24 mouse cellular contexts compared by ENCODE assay signal in genomic region chr4:119266606-119267005, GRCm38 (mm10). TPM values are rescaled to one million over a fixed set of nuclear protein-coding genes. Genes with fewer than 3 reads are reported as not detected.
DNase-seq lines count a peak whose midpoint lies in the region; ATAC-seq and TF ChIP-seq lines count a peak whose summit lies in the region.
"Had no signal": no experiment of that assay in that cellular context is flagged by ENCODE, and none has a peak within 500 bp of the region (broad histone marks: within the 10 kb centered on the region; RNA-seq: fewer than 3 reads in every experiment).

No protein-coding gene starts in this region.

- no peak for DNase-seq in gastrocnemius, adult 2 months
- DNase-seq in gastrocnemius, adult 8-10 months (ENCODE audit: low spot score in 2 of 2), result no peak
- DNase-seq in kidney, postnatal 14 days, result no peak
- DNase-seq in CH12.LX (ENCODE audit: extremely low read depth) (no peak), MEL (ENCODE audit: low read depth, low spot score) (no peak)
- DNase-seq in lung, adult 2 months, result no peak
- no peak for DNase-seq in thymus, postnatal 14 days
- DNase-seq: adrenal gland, adult 2 months; adrenal gland, postnatal 10 days; adrenal gland, postnatal 25 days; cerebellum, adult 11-12 months; cerebellum, adult 2 months; cerebellum, adult 9-10 months; cerebellum, postnatal 10 days; cerebellum, postnatal 25 days; forebrain, postnatal 0 days had no signal

- 64% methylated on average over 13 of the region's 13 CpGs for WGBS in kidney, embryonic 16.5 days
- 55% methylated on average over 13 of the region's 13 CpGs for WGBS in lung, adult 2 months

- H3K4me3 ChIP-seq in gastrocnemius, adult 2 months, result no peak overlapping the region
- no peak overlapping the region for H3K4me3 ChIP-seq in kidney, embryonic 16.5 days (ENCODE audit: low read length)
- no peak overlapping the region for H3K4me3 ChIP-seq in CH12.LX (replicated peaks in 1 of 3; ENCODE audit: low read depth in 2 of 3, low read length in 2 of 3, poor library complexity in 1 of 3)
- no peak overlapping the region for H3K4me3 ChIP-seq in MEL (ENCODE audit: control insufficient read depth in 1 of 2, insufficient read depth in 1 of 2, low read depth in 2 of 2, low read length in 2 of 2)
- no peak overlapping the region for H3K4me3 ChIP-seq in lung, adult 2 months (replicated peaks; ENCODE audit: extremely low read depth, low read depth, low read length)
- H3K4me3 ChIP-seq: embryonic facial prominence, embryonic 10.5 days; embryonic facial prominence, embryonic 12.5 days; forebrain, embryonic 12.5 days; forebrain, embryonic 15.5 days had no signal

- no peak for TF ChIP-seq CTCF in gastrocnemius, adult 2 months (IDR thresholded peaks at IDR 0.05)
- TF ChIP-seq CTCF in CH12.LX (conservative IDR thresholded peaks at IDR 0.05 in 1 of 2, IDR thresholded peaks at IDR 0.05 in 1 of 2; ENCODE audit: low read depth in 2 of 2, low read length in 2 of 2) (no peak), MEL (IDR thresholded peaks at IDR 0.05 in 2 of 3, conservative IDR thresholded peaks at IDR 0.05 in 1 of 3; ENCODE audit: control insufficient read depth in 1 of 3, insufficient read depth in 1 of 3, low read depth in 2 of 3, low read length in 3 of 3, poor library complexity in 1 of 3, severe bottlenecking in 1 of 3) (no peak)
- no peak for TF ChIP-seq CTCF in lung, adult 2 months (IDR thresholded peaks at IDR 0.05; ENCODE audit: insufficient read depth, low read length)

- 0 out of 2 replicates have a peak, but pooled peaks cover 3% of the 10 kb centered on the region for H3K4me1 ChIP-seq in kidney, embryonic 16.5 days (ENCODE audit: insufficient read depth, low read length)
- H3K4me1 ChIP-seq in CH12.LX (ENCODE audit: control insufficient read depth in 1 of 2, insufficient read depth in 2 of 2) (no peaks in the 10 kb centered on the region), MEL (ENCODE audit: control insufficient read depth in 1 of 2, insufficient read depth in 2 of 2, low read length in 2 of 2) (no peaks in the 10 kb centered on the region)
- H3K4me1 ChIP-seq in lung, adult 2 months (ENCODE audit: control insufficient read depth, insufficient read depth, low read length), result peaks cover 3% of the 10 kb centered on the region
- H3K4me1 ChIP-seq: embryonic facial prominence, embryonic 10.5 days; embryonic facial prominence, embryonic 12.5 days; forebrain, embryonic 12.5 days; forebrain, embryonic 15.5 days had no signal

- dilution Hi-C loops in CH12.LX (cut with MboI; ENCODE audit: extremely low pct_ligation_motif_present, extremely low pct_unique_long_range_greater_than_20kb, low sequenced_read_pairs), result no loop called here

- H3K9me3 ChIP-seq in kidney, embryonic 16.5 days (ENCODE audit: low read length), result no peaks in the 10 kb centered on the region
- H3K9me3 ChIP-seq in CH12.LX (replicated peaks; ENCODE audit: low read length), result no peaks in the 10 kb centered on the region
- H3K9me3 ChIP-seq in MEL (replicated peaks; ENCODE audit: insufficient read depth, low read length), result no peaks in the 10 kb centered on the region
- H3K9me3 ChIP-seq: embryonic facial prominence, embryonic 10.5 days; embryonic facial prominence, embryonic 12.5 days; forebrain, embryonic 12.5 days; forebrain, embryonic 15.5 days; G1E had no signal

- H3K79me2 ChIP-seq in CH12.LX (replicated peaks; ENCODE audit: control insufficient read depth, extremely low read depth, insufficient read depth, poor library complexity, severe bottlenecking) (no peaks in the 10 kb centered on the region), MEL (ENCODE audit: control insufficient read depth, insufficient read depth, low read length, poor library complexity) (no peaks in the 10 kb centered on the region)

- intact Hi-C loops in gastrocnemius, adult 2 months (cut with DNase I), result no loop called here

- no peak for TF ChIP-seq RAD21 in CH12.LX (IDR thresholded peaks at IDR 0.05; ENCODE audit: low read depth, low read length)
- no peak for TF ChIP-seq RAD21 in MEL (IDR thresholded peaks at IDR 0.05; ENCODE audit: low read depth, low read length)

- no peaks in the 10 kb centered on the region for H3K27me3 ChIP-seq in kidney, embryonic 16.5 days (ENCODE audit: insufficient read depth, low read length)
- H3K27me3 ChIP-seq in CH12.LX (replicated peaks) (no peaks in the 10 kb centered on the region), MEL (ENCODE audit: control insufficient read depth in 1 of 2, insufficient read depth in 2 of 2, low read length in 2 of 2) (no peaks in the 10 kb centered on the region)
- H3K27me3 ChIP-seq: embryonic facial prominence, embryonic 12.5 days; forebrain, embryonic 12.5 days; forebrain, embryonic 15.5 days had no signal

- no peak overlapping the region for H3K9ac ChIP-seq in kidney, embryonic 16.5 days (replicated peaks; ENCODE audit: low read length)
- H3K9ac ChIP-seq in CH12.LX (ENCODE audit: insufficient read depth, low read depth), result no peak overlapping the region
- H3K9ac ChIP-seq in MEL (ENCODE audit: control insufficient read depth, low read depth, low read length, poor library complexity, severe bottlenecking), result no peak overlapping the region
- H3K9ac ChIP-seq: embryonic facial prominence, embryonic 12.5 days; forebrain, embryonic 12.5 days; forebrain, embryonic 15.5 days; forebrain, postnatal 0 days had no signal

- H3K36me3 ChIP-seq in kidney, embryonic 16.5 days (ENCODE audit: insufficient read depth, low read length), result peaks cover 17% of the 10 kb centered on the region
- H3K36me3 ChIP-seq in CH12.LX (replicated peaks in 1 of 2; ENCODE audit: control insufficient read depth in 1 of 2, insufficient read depth in 1 of 2, low read length in 1 of 2) (peaks cover 10 to 24% of the 10 kb centered on the region in 2 experiments), MEL (ENCODE audit: control insufficient read depth in 1 of 2, insufficient read depth in 2 of 2, low read length in 2 of 2) (peaks cover 0 to 1% of the 10 kb centered on the region in 2 experiments; a peak in 1 of 4 replicates)

- no peak overlapping the region for H3K4me2 ChIP-seq in kidney, embryonic 16.5 days (replicated peaks; ENCODE audit: low read depth, low read length)
- no peak overlapping the region for H3K4me2 ChIP-seq in CH12.LX (ENCODE audit: insufficient read depth, low read depth, poor library complexity, severe bottlenecking)
- H3K4me2 ChIP-seq: embryonic facial prominence, embryonic 12.5 days; forebrain, embryonic 12.5 days; forebrain, embryonic 15.5 days had no signal

- TF ChIP-seq EP300 in CH12.LX (IDR thresholded peaks at IDR 0.05; ENCODE audit: low read length) (no peak), MEL (IDR thresholded peaks at IDR 0.05; ENCODE audit: low read depth in 1 of 2, low read length in 2 of 2) (no peak)

- ATAC-seq in kidney, embryonic 16.5 days (ENCODE audit: low FRiP score, low TSS enrichment), result no peak
- ATAC-seq: forebrain, embryonic 15.5 days; forebrain, postnatal 0 days had no signal

- in situ Hi-C loops in CH12.LX (cut with MboI; ENCODE audit: low pct_ligation_motif_present, low pct_unique_long_range_greater_than_20kb, low sequenced_read_pairs), result loop anchor here (25.0 kb wide), 1 partner anchor 396 kb away; the partner anchor contains the start of gene Guca2b

- peak overlapping the region; percentile 31; the same call in 1 of the 2 replicates for H3K27ac ChIP-seq in gastrocnemius, adult 2 months
- H3K27ac ChIP-seq in kidney, embryonic 16.5 days (ENCODE audit: low read length), result peak overlapping the region; percentile 39; the same call in 1 of the 2 replicates
- H3K27ac ChIP-seq in CH12.LX (ENCODE audit: insufficient read depth, low read depth), result no peak overlapping the region
- H3K27ac ChIP-seq in MEL (ENCODE audit: control insufficient read depth, low read depth, low read length), result no peak overlapping the region
- H3K27ac ChIP-seq: embryonic facial prominence, embryonic 10.5 days; embryonic facial prominence, embryonic 12.5 days; forebrain, embryonic 12.5 days; forebrain, embryonic 15.5 days had no signal

- TF ChIP-seq POLR2A in CH12.LX (IDR thresholded peaks at IDR 0.05; ENCODE audit: low read depth, low read length) (no peak), MEL (IDR thresholded peaks at IDR 0.05; ENCODE audit: control insufficient read depth in 1 of 2, insufficient read depth in 1 of 2, low read depth in 1 of 2, low read length in 2 of 2, poor library complexity in 1 of 2) (no peak)
- TF ChIP-seq POLR2A in lung, adult 2 months (IDR thresholded peaks at IDR 0.05; ENCODE audit: borderline replicate concordance, extremely low read depth, low read depth, low read length), result no peak

RNA-seq across cellular contexts. Expression of gene Cldn19, which starts 11.4 kb away (rescaled TPM):
- 1 to 10 TPM in 1 of 2 experiments, under 1 TPM in 1; 0.86 to 1.1 TPM for total RNA-seq in gastrocnemius, adult 2 months (2021)
- 1 to 10 TPM in 2 of 4 experiments, under 1 TPM in 2; 0.46 to 1.1 (median 0.95) TPM for total RNA-seq in gastrocnemius, adult 8-10 months (2022)
- polyA plus RNA-seq in kidney, embryonic 16.5 days (2015; fragmentation: Nextera tagmentation; extraction: Ambion mirVana), result 22.4 and 24.4 TPM in 2 replicates
- total RNA-seq in CH12.LX (2012; rRNA removed) (not detected in 2 replicates), CH12.LX (2014; rRNA removed) (not detected in 2 replicates), MEL (2012; rRNA removed) (not detected in 2 replicates)
- polyA plus RNA-seq in CH12.LX (2012; ENCODE audit: insufficient read length, low read depth) (0.08 and 0.09 TPM in 2 replicates), MEL (2012; ENCODE audit: insufficient read depth in 1 of 2, insufficient read length in 2 of 2, low read depth in 1 of 2, low replicate concordance in 2 of 2, missing spikeins in 1 of 2) (not detected)
- 1.2 TPM in 2 replicates for polyA plus RNA-seq in lung, adult 2 months (2012; rRNA removed)
- polyA plus RNA-seq: C2C12; embryonic facial prominence, embryonic 10.5 days; G1E had no signal

RNA-seq across cellular contexts. Expression of gene Ybx1, which starts 27.8 kb away (rescaled TPM):
- 100 to 1,000 TPM; 664 to 696 TPM for total RNA-seq in gastrocnemius, adult 2 months (2021)
- 100 to 1,000 TPM; 604 to 694 (median 660) TPM for total RNA-seq in gastrocnemius, adult 8-10 months (2022)
- polyA plus RNA-seq in kidney, embryonic 16.5 days (2015; fragmentation: Nextera tagmentation; extraction: Ambion mirVana), result 494 and 555 TPM in 2 replicates
- 724 and 865 TPM in 2 replicates for total RNA-seq in CH12.LX (2012; rRNA removed)
- 901 and 989 TPM in 2 replicates for total RNA-seq in CH12.LX (2014; rRNA removed)
- 2,139 and 2,246 TPM in 2 replicates for polyA plus RNA-seq in CH12.LX (2012; ENCODE audit: insufficient read length, low read depth)
- 979 and 1,115 TPM in 2 replicates for total RNA-seq in MEL (2012; rRNA removed)
- polyA plus RNA-seq in MEL (2012; ENCODE audit: insufficient read depth in 1 of 2, insufficient read length in 2 of 2, low read depth in 1 of 2, low replicate concordance in 2 of 2, missing spikeins in 1 of 2), result 1,000 to 10,000 TPM; 2,172 to 2,666 TPM
- polyA plus RNA-seq in lung, adult 2 months (2012; rRNA removed), result 158 and 195 TPM in 2 replicates

RNA-seq across cellular contexts. Expression of gene P3h1, which starts 33.9 kb away (rescaled TPM):
- 10 to 100 TPM in 1 of 2 experiments, 1 to 10 TPM in 1; 9.6 to 12.7 TPM for total RNA-seq in gastrocnemius, adult 2 months (2021)
- 10 to 100 TPM; 10.6 to 12.0 (median 11.1) TPM for total RNA-seq in gastrocnemius, adult 8-10 months (2022)
- 35.8 and 36.0 TPM in 2 replicates for polyA plus RNA-seq in kidney, embryonic 16.5 days (2015; fragmentation: Nextera tagmentation; extraction: Ambion mirVana)
- total RNA-seq in CH12.LX (2012; rRNA removed) (11.3 and 14.8 TPM in 2 replicates), CH12.LX (2014; rRNA removed) (27.1 and 29.2 TPM in 2 replicates), MEL (2012; rRNA removed) (12.9 and 15.7 TPM in 2 replicates)
- polyA plus RNA-seq in CH12.LX (2012; ENCODE audit: insufficient read length, low read depth) (31.6 and 32.0 TPM in 2 replicates), MEL (2012; ENCODE audit: insufficient read depth in 1 of 2, insufficient read length in 2 of 2, low read depth in 1 of 2, low replicate concordance in 2 of 2, missing spikeins in 1 of 2) (10 to 100 TPM in 1 of 2 experiments, not detected in 1; 30.2 TPM)
- 22.4 and 24.0 TPM in 2 replicates for polyA plus RNA-seq in lung, adult 2 months (2012; rRNA removed)

RNA-seq across cellular contexts. Expression of gene AU022252, which starts 34.1 kb away (rescaled TPM):
- total RNA-seq in gastrocnemius, adult 2 months (2021), result 10 to 100 TPM; 27.8 to 29.7 TPM
- 10 to 100 TPM; 29.7 to 35.6 (median 31.5) TPM for total RNA-seq in gastrocnemius, adult 8-10 months (2022)
- polyA plus RNA-seq in kidney, embryonic 16.5 days (2015; fragmentation: Nextera tagmentation; extraction: Ambion mirVana), result 31.1 and 33.7 TPM in 2 replicates
- total RNA-seq in CH12.LX (2012; rRNA removed), result 7.5 and 8.7 TPM in 2 replicates
- 12.7 and 13.5 TPM in 2 replicates for total RNA-seq in CH12.LX (2014; rRNA removed)
- polyA plus RNA-seq in CH12.LX (2012; ENCODE audit: insufficient read length, low read depth), result 15.4 and 18.8 TPM in 2 replicates
- total RNA-seq in MEL (2012; rRNA removed), result 12.3 and 12.8 TPM in 2 replicates
- polyA plus RNA-seq in MEL (2012; ENCODE audit: insufficient read depth in 1 of 2, insufficient read length in 2 of 2, low read depth in 1 of 2, low replicate concordance in 2 of 2, missing spikeins in 1 of 2), result 10 to 100 TPM in 1 of 2 experiments, not detected in 1; 24.9 TPM
- 3.4 and 6.5 TPM in 2 replicates for polyA plus RNA-seq in lung, adult 2 months (2012; rRNA removed)

RNA-seq across cellular contexts. Expression of gene Tmem269, which starts 48.6 kb away (rescaled TPM):
- not detected for total RNA-seq in gastrocnemius, adult 2 months (2021)
- total RNA-seq in gastrocnemius, adult 8-10 months (2022), result under 1 TPM in 1 of 4 experiments, not detected in 3; 0.24 TPM
- polyA plus RNA-seq in kidney, embryonic 16.5 days (2015; fragmentation: Nextera tagmentation; extraction: Ambion mirVana), result not detected in 2 replicates
- not detected in 2 replicates for total RNA-seq in CH12.LX (2012; rRNA removed)
- total RNA-seq in CH12.LX (2014; rRNA removed), result 0.16 TPM in 1 of 2 replicates, not detected in the other
- 0.18 TPM in 1 of 2 replicates, not detected in the other for polyA plus RNA-seq in CH12.LX (2012; ENCODE audit: insufficient read length, low read depth)
- not detected in 2 replicates for total RNA-seq in MEL (2012; rRNA removed)
- under 1 TPM in 1 of 2 experiments, not detected in 1; 0.07 TPM for polyA plus RNA-seq in MEL (2012; ENCODE audit: insufficient read depth in 1 of 2, insufficient read length in 2 of 2, low read depth in 1 of 2, low replicate concordance in 2 of 2, missing spikeins in 1 of 2)
- polyA plus RNA-seq in lung, adult 2 months (2012; rRNA removed), result 0.25 and 0.28 TPM in 2 replicates
- total RNA-seq: adrenal gland, adult 2 months; adrenal gland, postnatal 25 days; adrenal gland, postnatal 4 days; forebrain, postnatal 0 days; G1E had no signal
- polyA plus RNA-seq: C2C12; embryonic facial prominence, embryonic 12.5 days; forebrain, embryonic 12.5 days; G1E had no signal

Comparison
In these comparisons a context has a peak if more than half of its experiments do, and no peak if none do; other contexts are left out.
1. H3K27ac ChIP-seq: peak in gastrocnemius, adult 2 months (single experiment) and kidney, embryonic 16.5 days (single experiment); none in CH12.LX (single experiment) and MEL (single experiment).